Mouse (Mus musculus): ENCODE results near the gene Mc1r. TPM values are rescaled to one million over a fixed set of nuclear protein-coding genes. Genes with fewer than 3 reads are reported as not detected.
"Not testable (repeated sequence)": the region's sequence is repeated elsewhere in the genome, so short reads cannot be mapped to it uniquely, and the experiment has no call there.

Mc1r gene
- polyA plus RNA-seq, 3 experiments from 2014 or later: not detected

DNA sequence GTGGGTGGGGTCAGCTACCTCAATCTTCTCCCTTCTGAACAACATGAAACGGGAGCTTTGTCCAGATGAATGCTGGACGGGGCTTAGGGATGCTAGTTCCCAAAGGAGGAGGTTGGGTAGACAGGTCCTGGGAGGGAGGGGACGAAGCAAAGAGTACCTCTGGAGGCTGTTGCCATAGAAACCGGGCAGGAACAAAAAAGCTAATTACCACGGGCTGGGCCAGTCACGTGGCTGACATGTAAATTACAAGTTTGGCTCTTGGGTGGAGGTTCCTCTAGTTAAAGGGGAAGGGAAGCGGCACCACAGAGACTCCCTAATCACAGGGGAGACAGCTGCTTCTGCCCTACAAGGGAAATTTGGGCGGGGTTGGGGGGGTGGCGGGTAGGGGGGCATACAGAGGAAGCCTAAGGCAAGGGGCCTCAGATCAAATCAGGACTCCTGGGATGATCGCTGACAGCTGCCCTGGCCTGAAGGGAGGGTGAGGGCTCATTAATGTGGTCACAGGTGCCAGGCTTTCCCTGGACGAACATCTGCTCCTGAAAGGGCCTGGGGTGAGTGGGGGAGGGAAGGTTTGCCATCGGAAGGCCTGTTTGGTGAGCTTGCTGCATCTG lies 5.8 kb downstream of the Mc1r start:
- ATAC-seq: peak; percentile 38

DNA sequence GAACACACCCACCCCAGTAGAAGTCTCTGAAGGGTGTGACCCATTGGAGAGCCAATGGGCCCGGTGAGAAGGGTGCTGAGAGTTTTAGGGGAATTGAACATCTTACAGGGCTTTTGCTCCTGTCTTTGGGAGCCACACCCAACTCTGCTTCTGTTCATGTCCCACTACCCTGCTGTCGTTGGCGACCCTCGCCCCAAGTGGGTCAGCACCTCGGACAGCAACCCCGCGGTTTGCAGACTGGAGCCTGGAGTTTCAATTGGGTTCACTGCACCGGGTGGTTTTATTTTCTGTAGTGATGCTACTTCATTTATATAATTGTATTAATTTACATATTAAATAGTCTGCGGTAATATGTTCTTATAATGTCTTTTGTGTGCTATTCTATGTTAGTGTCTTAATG lies 7.3 kb downstream of the Mc1r start:
- ATAC-seq: no peak

DNA sequence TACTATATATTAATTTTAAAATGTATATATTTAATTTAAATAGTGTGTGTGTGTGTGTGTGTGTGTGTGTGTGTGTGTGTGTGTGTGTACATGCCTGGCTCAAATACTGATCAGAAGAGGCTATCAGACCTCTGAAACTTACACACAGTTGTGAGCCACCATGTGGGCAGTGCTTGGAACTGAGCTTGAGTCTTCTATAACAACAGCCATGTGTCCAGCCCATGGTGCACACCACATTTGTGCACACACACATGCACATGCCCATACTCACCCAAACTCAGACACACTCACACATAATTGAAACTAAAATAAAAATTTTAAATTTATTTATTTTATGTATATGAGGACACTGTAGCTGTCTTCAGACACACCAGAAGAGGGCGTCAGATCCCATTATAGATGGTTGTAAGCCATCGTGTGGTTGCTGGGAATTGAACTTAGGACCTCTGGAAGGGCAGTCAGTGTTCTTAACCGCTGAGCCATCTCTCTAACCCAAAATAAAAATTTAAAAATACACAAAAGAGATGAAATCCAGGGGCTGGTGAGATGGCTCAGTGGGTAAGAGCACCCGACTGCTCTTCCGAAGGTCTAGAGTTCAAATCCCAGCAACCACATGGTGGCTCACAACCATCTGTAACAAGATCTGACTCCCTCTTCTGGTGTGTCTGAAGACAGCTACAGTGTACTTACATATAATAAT lies 8.2 kb downstream of the Mc1r start:
- not testable (repeated sequence) for ATAC-seq

DNA sequence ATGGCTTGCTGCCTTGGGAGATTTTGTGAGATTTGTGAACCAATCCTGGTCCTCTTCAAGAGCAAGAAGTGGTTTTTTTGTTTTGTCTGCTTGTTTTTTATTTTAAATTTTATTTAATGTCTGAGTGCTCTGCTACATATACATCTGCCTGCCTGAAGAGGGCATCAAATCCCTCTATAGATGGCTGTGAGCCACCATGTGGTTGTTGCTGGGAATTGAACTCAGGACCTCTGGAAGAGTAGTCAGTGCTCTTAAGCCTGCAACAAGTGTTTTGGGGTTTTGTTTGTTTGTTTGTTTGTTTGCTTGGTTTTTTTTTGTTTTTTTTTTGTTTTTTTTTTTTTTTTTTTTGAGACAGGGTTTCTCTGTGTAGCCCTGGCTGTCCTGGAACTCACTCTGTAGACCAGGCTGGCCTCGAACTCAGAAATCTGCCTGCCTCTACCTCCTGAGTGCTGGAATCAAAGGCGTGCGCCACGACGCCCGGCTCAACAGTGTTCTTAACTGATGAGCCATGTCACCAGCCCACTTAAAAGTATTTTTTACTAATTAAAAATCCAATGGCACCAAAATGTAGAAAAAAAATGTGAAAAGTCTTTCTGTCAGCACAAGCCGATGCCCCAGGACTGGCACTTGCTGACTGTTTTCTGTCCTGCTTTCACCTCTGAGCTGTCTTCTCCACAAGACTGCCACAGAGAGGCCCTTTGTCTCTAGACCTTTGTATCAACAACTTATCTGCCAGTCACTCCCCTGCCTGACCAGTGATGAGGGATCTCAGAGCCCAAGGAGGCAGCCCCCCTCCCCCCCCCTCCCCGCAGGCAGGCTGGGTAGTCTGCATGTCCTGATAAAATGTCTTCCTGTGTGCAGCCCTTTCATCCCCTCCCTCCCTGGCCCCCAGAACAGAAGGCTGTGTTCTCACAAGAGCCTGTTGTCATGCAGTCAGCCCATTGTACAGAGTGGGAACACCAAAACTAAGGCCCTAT lies 9.3 kb downstream of the Mc1r start:
- ATAC-seq: no peak

DNA sequence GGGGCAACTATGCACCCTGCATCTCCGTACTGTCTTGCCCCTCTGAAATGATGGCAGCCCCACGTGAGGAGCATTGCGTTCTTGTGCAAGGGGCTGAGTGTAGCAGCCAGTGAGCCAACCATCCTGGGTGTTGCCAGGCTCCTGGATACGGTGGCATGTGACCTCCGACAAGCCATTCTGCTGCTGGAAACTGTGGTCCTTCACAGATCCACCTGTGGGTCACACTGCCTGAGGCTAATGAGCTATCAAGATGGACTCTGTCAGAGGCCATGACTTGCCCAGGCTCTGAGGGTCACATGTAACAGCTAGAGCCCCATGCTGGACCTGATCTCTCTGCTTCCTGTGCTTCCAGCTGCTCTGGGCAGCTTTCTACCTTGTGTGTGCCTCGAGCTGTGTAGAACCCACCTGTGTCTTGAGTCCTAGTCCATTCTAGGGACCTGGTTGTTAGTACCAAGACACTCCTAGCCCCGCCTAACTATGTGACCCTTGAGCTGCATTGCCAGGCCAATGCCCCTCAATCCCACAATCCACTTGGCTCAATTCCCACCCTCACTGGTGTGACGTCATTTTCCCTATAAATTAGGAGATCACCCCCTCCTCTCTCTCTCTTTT lies 10.1 kb downstream of the Mc1r start:
- ATAC-seq: no peak

DNA sequence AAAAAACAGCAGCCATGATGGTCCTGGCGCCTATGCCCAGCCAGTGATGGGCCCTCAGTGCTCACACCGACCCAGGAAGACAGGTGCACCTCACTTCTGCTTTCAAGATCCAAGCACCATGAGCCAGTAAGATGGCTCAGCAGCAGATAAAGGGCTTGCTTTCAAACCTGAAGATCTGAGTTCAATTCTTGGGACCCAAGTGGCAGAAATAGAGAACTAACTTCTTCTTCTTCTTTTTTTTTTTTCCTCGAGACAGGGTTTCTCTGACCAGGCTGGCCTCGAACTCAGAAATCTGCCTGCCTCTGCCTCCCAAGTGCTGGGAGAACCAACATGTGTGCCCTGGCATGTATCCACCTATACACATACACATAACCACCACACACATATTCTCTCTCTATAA lies 12.8 kb downstream of the Mc1r start:
- ATAC-seq: no peak

DNA sequence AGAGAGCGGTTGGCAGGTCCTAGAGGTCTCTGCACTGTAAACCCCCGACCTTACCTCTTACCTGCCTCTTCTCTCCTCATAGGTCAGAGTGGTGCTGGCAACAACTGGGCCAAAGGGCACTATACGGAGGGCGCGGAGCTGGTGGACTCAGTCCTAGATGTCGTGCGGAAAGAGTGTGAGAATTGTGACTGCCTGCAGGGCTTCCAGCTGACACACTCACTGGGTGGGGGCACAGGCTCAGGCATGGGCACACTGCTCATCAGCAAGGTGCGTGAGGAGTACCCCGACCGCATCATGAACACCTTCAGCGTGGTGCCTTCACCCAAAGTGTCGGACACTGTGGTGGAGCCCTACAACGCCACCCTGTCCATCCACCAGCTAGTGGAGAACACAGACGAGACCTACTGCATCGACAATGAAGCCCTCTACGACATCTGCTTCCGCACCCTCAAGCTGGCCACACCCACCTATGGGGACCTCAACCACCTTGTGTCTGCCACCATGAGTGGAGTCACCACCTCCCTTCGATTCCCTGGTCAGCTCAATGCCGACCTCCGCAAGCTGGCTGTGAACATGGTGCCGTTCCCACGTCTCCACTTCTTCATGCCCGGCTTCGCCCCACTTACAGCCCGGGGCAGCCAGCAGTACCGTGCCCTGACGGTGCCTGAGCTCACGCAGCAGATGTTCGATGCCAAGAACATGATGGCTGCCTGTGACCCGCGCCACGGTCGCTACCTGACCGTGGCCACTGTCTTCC lies 13.8 kb downstream of the Mc1r start:
- no peak for ATAC-seq

DNA sequence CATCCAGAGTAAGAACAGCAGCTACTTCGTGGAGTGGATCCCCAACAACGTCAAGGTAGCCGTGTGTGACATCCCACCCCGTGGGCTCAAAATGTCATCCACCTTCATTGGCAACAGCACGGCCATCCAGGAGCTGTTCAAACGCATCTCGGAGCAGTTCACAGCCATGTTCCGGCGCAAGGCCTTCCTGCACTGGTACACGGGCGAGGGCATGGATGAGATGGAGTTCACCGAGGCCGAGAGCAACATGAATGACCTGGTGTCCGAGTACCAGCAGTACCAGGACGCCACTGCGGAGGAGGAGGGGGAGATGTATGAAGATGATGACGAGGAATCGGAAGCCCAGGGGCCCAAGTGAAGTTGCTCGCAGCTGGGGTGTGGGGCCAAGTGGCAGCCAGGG lies 14.4 kb downstream of the Mc1r start:
- ATAC-seq: no peak

DNA sequence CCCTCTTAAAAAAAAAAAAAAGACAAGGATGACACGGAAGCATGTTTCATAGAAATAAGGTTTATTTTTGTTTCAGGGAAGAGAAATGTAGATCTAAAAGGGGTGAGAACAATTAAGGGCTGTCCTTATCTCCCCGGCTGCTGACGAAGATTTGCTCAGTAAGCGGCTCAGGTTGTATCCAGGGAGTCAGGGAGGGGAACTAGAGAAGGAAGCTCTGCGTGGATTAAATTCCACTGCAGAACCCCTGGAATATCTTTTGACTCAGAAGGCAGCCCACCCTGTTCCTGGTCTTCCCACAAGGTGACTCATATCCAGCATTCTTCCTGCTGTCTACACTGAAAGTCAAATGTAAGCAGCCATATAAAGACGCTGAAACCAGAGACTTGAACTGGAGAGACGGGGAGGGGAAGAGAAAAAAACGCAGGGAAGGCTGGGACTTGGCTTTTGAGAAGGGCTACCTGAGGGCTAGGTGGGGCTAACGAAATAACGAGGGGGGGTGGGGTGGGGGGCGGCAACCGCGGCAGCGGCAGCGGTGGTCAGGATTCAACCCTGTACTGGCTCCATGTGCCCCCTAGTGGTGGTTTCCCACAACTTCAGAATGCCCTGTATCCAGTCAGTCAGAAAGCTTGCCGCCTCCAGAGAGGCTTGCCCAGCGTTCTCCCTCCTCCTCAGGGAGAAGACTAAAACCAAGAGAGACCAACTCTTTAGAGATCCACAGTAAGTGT lies 15.3 kb downstream of the Mc1r start:
- ATAC-seq: no peak

DNA sequence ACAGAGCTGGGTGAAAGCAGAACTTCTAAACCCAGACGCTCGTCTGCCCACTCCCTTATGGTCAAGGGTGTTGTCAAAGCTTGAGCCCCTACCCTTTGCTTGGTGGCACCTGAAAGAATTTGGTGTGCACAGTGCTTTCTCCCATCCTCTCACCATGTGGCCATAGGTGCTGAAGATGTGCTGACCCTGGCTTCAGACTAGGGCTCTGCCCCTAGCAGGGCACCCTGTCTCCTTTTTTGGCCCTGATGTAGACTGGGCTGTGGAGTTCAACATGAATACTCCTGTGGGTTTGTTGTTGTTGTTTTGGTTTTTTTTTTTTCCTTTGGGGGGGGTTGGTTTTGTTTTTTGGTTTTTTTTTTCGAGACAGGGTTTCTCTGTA lies 15.9 kb downstream of the Mc1r start:
- no peak for ATAC-seq

DNA sequence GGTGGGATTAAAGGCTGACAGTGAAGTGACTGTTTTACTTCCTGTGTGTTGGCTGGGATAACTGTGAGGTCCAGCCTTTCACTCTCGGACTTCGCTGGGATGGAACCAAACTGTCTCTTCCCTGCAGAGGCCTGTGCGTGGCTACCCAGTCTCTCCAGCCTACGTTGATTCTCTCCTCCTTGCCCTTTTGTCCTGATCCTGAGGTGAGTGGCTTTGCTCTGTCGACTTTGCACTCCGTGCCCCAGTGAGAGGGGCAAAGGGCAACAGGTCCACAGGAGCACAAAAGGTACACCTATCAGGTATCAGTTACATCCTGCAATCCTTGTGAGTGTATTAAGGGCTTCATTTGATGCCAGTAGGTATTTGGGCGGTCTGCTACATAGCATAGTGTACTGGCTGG lies 16.5 kb downstream of the Mc1r start, which contains the start of gene Def8:
TSS of gene Def8 (plus strand) at position 87 of the 400 bp plus-strand sequence.
- no peak for ATAC-seq

DNA sequence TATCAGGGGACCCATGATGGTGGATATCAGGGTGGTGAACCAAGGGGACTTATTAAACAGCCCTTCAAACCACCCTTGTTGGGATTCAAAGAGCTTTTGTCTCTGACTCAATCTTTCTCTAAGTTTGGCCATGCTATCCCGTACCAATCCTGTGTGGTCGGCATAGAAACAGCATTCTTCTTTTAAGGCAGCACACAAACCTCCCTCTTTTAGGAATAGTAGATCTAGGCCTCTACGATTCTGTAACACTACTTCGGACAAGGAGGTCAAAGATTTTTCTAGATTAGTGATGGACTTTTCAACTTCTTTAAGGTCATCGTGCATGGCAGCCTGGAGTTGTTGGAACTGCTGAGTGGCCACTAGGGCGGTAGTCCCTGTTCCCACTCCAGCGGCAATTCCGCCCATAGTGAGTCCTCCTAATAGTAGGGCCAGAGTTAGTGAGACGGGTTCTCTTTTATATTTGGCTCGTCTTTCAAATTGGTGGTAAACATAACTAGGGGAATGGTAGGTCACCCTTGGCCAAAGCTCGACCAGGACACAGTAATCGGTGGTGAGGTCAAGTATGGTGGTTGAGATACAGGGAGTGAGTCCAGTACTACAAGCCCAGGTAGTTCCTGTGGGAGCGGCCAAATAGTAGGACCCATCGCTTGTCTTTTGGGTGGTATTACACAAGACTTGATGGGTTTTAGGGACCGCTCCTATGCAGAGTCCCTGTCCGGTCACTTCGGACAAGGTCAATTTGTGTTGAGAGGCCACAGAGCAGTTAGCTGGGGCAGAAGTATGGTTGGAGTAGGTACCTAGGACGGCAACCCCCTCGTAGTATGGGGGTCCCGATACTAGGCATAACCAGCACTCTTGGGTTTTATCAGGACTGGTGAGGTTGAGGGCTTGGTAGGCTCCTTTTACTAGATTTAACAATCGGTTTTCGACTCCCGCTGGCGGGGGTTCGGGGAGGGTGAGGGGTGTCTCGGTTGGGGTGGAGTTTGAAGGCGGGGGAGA lies 19.9 kb downstream of the Mc1r start:
- ATAC-seq: no peak

DNA sequence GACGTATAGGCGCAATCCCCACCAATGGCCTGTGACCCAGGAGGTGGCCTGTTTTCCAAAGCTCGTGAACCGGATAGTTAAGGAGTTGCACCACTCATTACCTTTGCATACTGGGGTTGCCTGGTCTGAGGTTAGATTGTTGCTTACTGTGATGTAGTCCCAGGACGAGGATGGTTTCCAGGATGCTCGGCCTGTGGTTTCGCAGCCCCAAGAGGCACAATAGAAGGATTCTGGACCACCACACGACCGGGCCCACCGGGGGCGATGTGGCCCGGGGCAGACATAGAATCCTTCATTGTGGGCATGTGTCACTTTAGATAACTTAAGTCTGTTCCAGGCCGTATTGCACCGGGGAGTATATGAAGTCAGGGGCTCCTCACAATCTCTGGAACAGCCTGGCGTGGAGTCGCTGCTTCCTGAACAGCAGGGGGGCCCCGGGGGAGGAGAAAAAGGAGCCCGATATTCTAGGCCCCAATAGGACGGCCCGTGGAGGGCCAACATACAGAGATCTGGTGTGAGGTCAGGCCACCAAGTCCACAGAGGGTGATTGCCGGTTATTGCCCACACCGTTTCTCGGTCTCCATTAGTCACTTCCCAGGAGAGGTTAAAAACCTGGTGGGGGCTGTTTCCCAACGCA lies 20.9 kb downstream of the Mc1r start:
- ATAC-seq: no peak

DNA sequence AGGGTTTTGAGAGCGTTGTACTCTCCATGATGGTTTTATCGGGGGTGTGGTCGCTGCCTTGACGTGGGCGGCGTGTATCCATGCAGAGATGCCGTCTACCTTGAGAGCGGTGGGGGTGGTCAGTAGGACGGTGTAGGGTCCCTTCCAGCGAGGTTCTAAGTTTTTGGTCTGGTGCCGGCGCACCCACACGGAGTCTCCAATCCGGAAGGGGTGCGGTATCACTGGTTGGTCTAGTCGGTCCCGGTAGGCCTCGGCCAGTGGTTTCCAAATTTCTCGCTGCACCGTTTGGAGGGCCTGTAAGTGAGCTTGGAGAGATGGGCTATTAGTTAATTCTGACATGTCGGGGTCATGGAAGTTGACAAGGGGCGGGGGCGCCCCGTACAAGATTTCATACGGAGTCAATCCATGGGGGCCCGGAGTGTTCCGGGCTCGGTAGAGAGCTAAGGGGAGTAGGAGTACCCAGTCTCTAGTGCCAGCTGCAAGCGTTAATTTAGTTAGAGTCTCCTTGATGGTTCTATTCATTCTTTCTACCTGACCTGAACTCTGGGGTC lies 21.5 kb downstream of the Mc1r start:
- ATAC-seq: no peak

DNA sequence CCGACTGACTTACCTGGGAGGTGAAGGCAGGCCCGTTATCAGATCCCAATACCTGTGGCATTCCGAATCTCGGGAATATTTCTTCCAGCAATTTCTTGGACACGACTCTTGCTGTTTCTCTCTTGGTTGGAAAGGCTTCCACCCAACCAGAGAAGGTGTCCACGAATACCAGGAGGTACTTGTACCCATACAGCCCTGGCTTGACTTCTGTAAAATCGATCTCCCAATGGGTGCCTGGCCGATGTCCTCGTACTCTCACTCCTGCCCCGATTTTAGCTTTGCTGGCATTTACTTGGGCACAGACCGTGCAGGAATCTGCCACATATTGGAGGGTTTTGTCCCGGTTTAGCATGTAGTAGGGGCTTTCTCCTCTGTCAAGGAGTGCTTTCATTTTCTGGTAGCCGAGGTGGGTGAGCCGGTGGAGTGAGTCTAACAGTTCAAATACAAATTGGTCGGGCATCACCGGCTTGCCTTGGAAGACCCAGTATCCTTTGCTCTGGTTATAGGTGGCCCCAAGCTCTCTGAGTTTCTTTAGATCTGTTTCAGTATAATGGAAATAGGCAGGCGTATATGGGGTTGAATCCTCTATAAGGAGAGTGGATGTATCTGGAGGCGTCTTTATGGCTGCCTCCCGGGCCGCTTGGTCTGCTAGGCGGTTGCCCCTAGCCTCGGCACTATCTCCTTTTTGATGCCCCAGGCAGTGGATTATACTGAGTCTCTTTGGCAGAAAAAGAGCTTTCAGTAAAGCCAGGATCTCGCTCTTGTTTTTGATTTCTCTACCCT lies 22.2 kb downstream of the Mc1r start:
- no peak for ATAC-seq

DNA sequence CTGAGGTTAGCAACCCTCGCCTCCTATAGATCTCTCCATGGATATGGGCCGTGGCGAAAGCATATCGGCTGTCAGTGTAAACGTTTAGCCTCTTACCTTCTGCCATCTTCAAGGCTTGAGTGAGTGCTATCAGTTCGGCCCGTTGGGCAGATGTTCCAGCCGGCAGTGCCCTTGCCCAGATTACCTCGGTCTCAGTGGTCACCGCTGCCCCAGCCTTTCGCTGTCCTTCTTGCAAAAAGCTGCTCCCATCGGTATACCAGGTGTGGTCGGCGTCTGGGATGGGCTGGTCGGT lies 22.8 kb downstream of the Mc1r start:
- not testable (repeated sequence) for ATAC-seq

DNA sequence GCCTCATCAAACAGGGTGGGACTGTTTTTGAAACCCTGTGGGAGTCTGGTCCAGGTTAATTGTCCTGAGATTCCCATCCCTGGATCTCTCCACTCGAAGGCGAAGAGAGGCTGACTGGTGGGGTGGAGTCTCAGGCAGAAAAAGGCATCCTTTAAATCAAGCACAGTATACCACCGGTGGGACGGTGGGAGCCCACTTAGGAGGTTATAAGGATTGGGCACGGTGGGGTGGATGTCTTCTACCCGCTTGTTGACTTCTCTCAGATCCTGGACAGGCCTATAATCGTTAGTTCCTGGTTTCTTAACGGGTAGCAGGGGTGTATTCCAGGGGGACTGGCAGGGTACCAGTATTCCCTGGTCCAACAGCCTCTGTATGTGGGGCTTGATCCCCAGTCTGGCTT lies 24.0 kb downstream of the Mc1r start:
- not testable (repeated sequence) for ATAC-seq

DNA sequence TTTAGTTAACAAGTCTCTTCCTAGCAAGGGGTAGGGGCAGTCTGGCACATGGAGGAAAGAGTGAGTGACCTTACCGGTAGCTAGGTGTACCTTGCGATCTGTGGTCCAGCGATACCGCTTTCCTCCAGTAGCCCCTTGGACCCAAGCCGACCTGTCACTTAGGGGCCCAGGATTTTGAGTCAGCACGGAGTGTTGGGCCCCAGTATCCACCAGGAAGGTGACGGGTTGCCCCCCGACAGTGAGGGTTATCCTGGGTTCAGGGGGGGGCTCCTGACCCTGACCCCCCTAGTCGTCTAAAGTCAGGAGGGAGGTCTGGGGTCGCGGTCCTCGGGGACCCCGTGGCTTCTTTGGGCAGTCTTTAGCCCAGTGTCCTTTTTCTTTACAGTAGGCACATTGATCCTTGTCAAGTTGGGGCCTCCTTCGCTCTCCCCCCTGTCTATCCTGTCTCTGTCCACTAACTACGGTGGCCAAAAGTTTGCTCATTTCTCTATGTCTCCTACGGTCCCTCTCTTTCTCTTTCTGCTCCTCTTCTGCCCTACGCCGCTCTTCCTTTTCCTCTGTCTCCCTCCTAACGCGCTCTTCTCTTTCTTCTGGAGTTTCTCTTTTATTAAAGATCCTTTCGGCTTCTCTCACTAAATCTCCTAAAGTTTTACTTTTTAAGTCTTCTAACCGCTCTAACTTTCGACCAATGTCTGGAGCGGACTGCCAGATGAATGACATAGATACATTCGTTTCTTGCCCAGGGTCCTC lies 24.9 kb downstream of the Mc1r start:
- ATAC-seq: no peak
